Mouse (Mus musculus): ENCODE data around the gene Hmgxb4.
A peak's percentile ranks its signal among the peaks of the same experiment; 100 is the strongest.

Hmgxb4 gene

GRCm38 (mm10) chr8:75018274-75018972, 25.3 kb downstream of the Hmgxb4 start:
- peak; percentile 83 for DNase-seq (ENCODE audit: low read depth, low spot score)

GRCm38 (mm10) chr8:75023660-75024316, 30.6 kb downstream of the Hmgxb4 start:
- peak; percentile 51 for DNase-seq (ENCODE audit: low read depth, low spot score)

GRCm38 (mm10) chr8:75025809-75026208, 32.7 kb downstream of the Hmgxb4 start:
- DNase-seq (ENCODE audit: low read depth, low spot score): no peak

- peak; percentile 47 for DNase-seq (ENCODE audit: low read depth, low spot score)
Measured at GRCm38 (mm10) chr8:75030453-75031024, 37.4 kb downstream of the Hmgxb4 start.

- DNase-seq (ENCODE audit: low read depth, low spot score): no peak
Measured at GRCm38 (mm10) chr8:75032961-75033360, 39.8 kb downstream of the Hmgxb4 start.

GRCm38 (mm10) chr8:75033511-75034243, 40.5 kb downstream of the Hmgxb4 start, which contains the start of gene Tom1:
Tom1 (plus strand) TSS chr8:75033705.
- DNase-seq (ENCODE audit: low read depth, low spot score): peak; percentile 98

GRCm38 (mm10) chr8:75034285-75034684, 41.1 kb downstream of the Hmgxb4 start:
- no peak for DNase-seq (ENCODE audit: low read depth, low spot score)

GRCm38 (mm10) chr8:75035640-75036039, 42.5 kb downstream of the Hmgxb4 start:
- DNase-seq (ENCODE audit: low read depth, low spot score): no peak

- DNase-seq (ENCODE audit: low read depth, low spot score): peak; percentile 46
Measured at GRCm38 (mm10) chr8:75038497-75038896, 45.3 kb downstream of the Hmgxb4 start.

GRCm38 (mm10) chr8:75039754-75040153, 46.6 kb downstream of the Hmgxb4 start:
- DNase-seq (ENCODE audit: low read depth, low spot score): no peak

- no peak for DNase-seq (ENCODE audit: low read depth, low spot score)
Measured at GRCm38 (mm10) chr8:75042171-75042570, 49.0 kb downstream of the Hmgxb4 start.

GRCm38 (mm10) chr8:75042974-75043373, 49.8 kb downstream of the Hmgxb4 start:
- peak; percentile 36 for DNase-seq (ENCODE audit: low read depth, low spot score)

GRCm38 (mm10) chr8:75046303-75046702, 53.1 kb downstream of the Hmgxb4 start:
- no peak for DNase-seq (ENCODE audit: low read depth, low spot score)

- no peak for DNase-seq (ENCODE audit: low read depth, low spot score)
Measured at GRCm38 (mm10) chr8:75047784-75048183, 54.6 kb downstream of the Hmgxb4 start.

GRCm38 (mm10) chr8:75053342-75053741, 60.2 kb downstream of the Hmgxb4 start:
- DNase-seq (ENCODE audit: low read depth, low spot score): peak; percentile 57

GRCm38 (mm10) chr8:75055673-75056072, 62.5 kb downstream of the Hmgxb4 start:
- no peak for DNase-seq (ENCODE audit: low read depth, low spot score)

- DNase-seq (ENCODE audit: low read depth, low spot score): no peak
Measured at GRCm38 (mm10) chr8:75060022-75060421, 66.9 kb downstream of the Hmgxb4 start.

GRCm38 (mm10) chr8:75060815-75061214, 67.7 kb downstream of the Hmgxb4 start:
- DNase-seq (ENCODE audit: low read depth, low spot score): no peak

- peak; percentile 73 for DNase-seq (ENCODE audit: low read depth, low spot score)
Measured at GRCm38 (mm10) chr8:75063290-75063689, 70.1 kb downstream of the Hmgxb4 start.

- DNase-seq (ENCODE audit: low read depth, low spot score): no peak
Measured at GRCm38 (mm10) chr8:75064790-75065189, 71.6 kb downstream of the Hmgxb4 start.

GRCm38 (mm10) chr8:75067287-75067686, 74.1 kb downstream of the Hmgxb4 start:
- DNase-seq (ENCODE audit: low read depth, low spot score): no peak

- no peak for DNase-seq (ENCODE audit: low read depth, low spot score)
Measured at GRCm38 (mm10) chr8:75070297-75070696, 77.1 kb downstream of the Hmgxb4 start.
